Comparison of ENCODE assay signal across 25 mouse cellular contexts in the genomic region with DNA sequence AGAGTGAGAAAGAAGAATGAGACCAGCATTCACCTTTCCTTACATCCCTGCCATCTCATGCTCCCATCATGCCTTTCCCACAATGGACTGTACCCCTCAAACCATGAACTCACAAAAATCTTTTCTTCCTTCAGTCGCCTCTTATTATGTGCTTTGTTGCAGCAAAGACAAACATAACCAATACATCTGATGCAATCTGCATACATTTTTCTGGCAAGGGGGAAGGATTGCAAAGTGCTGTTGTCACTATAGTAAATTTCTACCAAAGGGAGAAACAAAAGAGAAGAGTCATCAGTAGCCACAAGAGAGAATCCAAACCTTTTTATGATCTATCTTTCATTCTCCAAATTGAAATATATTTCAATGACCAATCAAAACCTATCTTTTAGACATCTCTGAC.
DNase-seq lines count a peak whose midpoint lies in the region; ATAC-seq and TF ChIP-seq lines count a peak whose summit lies in the region.
"Had no signal": no experiment of that assay in that cellular context is flagged by ENCODE, and none has a peak within 500 bp of the region (broad histone marks: within the 10 kb centered on the region; RNA-seq: fewer than 3 reads in every experiment).

No protein-coding gene starts in this region.

- H3K79me2 ChIP-seq in myocyte (ENCODE audit: control insufficient read depth, insufficient read depth), result no peaks in the 10 kb centered on the region

- no peak for ATAC-seq in hindbrain, embryonic 14.5 days (ENCODE audit: low FRiP score)
- ATAC-seq: activated CD4-positive, CD25-positive, alpha-beta regulatory T cell, adult 4 months; CD4-positive, CD25-positive, alpha-beta regulatory T cell, adult 4 months; Patski had no signal

- no peak overlapping the region for H3ac ChIP-seq in myocyte (ENCODE audit: control insufficient read depth, insufficient read length)

- H3K36me3 ChIP-seq in myocyte (ENCODE audit: control insufficient read depth, insufficient read depth), result no peaks in the 10 kb centered on the region
- H3K36me3 ChIP-seq in hindbrain, embryonic 14.5 days (replicated peaks; ENCODE audit: control insufficient read depth, insufficient read depth), result no peaks in the 10 kb centered on the region
- H3K36me3 ChIP-seq: G1E had no signal

- TF ChIP-seq POLR2A in embryonic fibroblast, embryonic 13.5 days (IDR thresholded peaks at IDR 0.05; ENCODE audit: low read depth, low read length), result no peak
- TF ChIP-seq POLR2A in myocyte (IDR thresholded peaks at IDR 0.05; ENCODE audit: insufficient read length, low read depth), result no peak

- no peaks in the 10 kb centered on the region for H3K27me3 ChIP-seq in myocyte (ENCODE audit: control insufficient read depth, insufficient read depth, insufficient read length)
- no peaks in the 10 kb centered on the region for H3K27me3 ChIP-seq in hindbrain, embryonic 14.5 days (ENCODE audit: control insufficient read depth, insufficient read depth, low read length)
- H3K27me3 ChIP-seq: CH12.LX, Patski had no signal

- H3K9ac ChIP-seq in hindbrain, embryonic 14.5 days, result no peak overlapping the region

- H3K4me3 ChIP-seq in embryonic fibroblast, embryonic 13.5 days (ENCODE audit: insufficient read depth, low read length), result no peak overlapping the region
- no peak overlapping the region for H3K4me3 ChIP-seq in myocyte
- no peak overlapping the region for H3K4me3 ChIP-seq in hindbrain, embryonic 14.5 days (replicated peaks; ENCODE audit: low read length)

- WGBS in hindbrain, embryonic 14.5 days, result 93% methylated on average over 1 of the region's 1 CpGs

- TF ChIP-seq CTCF in embryonic fibroblast, embryonic 13.5 days (IDR thresholded peaks at IDR 0.05; ENCODE audit: borderline replicate concordance, insufficient read depth, low read length), result no peak

- no peaks in the 10 kb centered on the region for H3K9me3 ChIP-seq in hindbrain, embryonic 14.5 days (ENCODE audit: control insufficient read depth, low read length)
- H3K9me3 ChIP-seq: G1E had no signal

- peak overlapping the region; percentile 57 for H3K27ac ChIP-seq in embryonic fibroblast, embryonic 13.5 days (ENCODE audit: insufficient read depth, low read length)
- no peak overlapping the region for H3K27ac ChIP-seq in hindbrain, embryonic 14.5 days

- DNase-seq in 3T3-L1 (ENCODE audit: low read depth, low spot score) (peak; percentile 25), MN1 (ENCODE audit: low spot score) (peak; percentile 61)
- no peak for DNase-seq in thymus, postnatal 4 days
- DNase-seq in lung, postnatal 25 days (ENCODE audit: low spot score), result no peak
- DNase-seq in hindbrain, embryonic 14.5 days (ENCODE audit: low spot score), result no peak
- DNase-seq in adrenal gland, postnatal 4 days (ENCODE audit: low spot score in 2 of 2), result no peak
- DNase-seq: adrenal gland, adult 2 months; adrenal gland, adult 8-10 months; adrenal gland, postnatal 10 days; adrenal gland, postnatal 14 days; adrenal gland, postnatal 25 days; adrenal gland, postnatal 36 days; B cell, adult 2 months; cerebellum, adult 11 months; cerebellum, adult 11-12 months; cerebellum, adult 18-20 months; cerebellum, adult 2 months; cerebellum, adult 8-10 months had no signal

- peaks cover 2% of the 10 kb centered on the region; the same call in 1 of the 2 replicates for H3K4me1 ChIP-seq in embryonic fibroblast, embryonic 13.5 days (ENCODE audit: control insufficient read depth, insufficient read depth, low read length)
- H3K4me1 ChIP-seq in hindbrain, embryonic 14.5 days (replicated peaks; ENCODE audit: control insufficient read depth, insufficient read depth, low read length), result no peaks in the 10 kb centered on the region

- no peak overlapping the region for H3K4me2 ChIP-seq in myocyte (ENCODE audit: low read depth)
- no peak overlapping the region for H3K4me2 ChIP-seq in hindbrain, embryonic 14.5 days (replicated peaks)

TF ChIP-seq in myocyte, 11 proteins besides CTCF, POLR2A, EP300 and RAD21:
- TF ChIP-seq CEBPB (IDR thresholded peaks at IDR 0.05; ENCODE audit: insufficient read depth, poor library complexity, severe bottlenecking), result peak; percentile 79
- TF ChIP-seq TCF12 (IDR thresholded peaks at IDR 0.05; ENCODE audit: insufficient read depth, poor library complexity, severe bottlenecking), result no peak

Comparison
In these comparisons a context has a peak if more than half of its experiments do, and no peak if none do; other contexts are left out.
1. DNase-seq: peak in 3T3-L1 (single experiment) and MN1 (single experiment); none in thymus, postnatal 4 days (single experiment), lung, postnatal 25 days (single experiment), hindbrain, embryonic 14.5 days (single experiment) and adrenal gland, postnatal 4 days (0 of 2).